Mouse (Mus musculus) left cerebral cortex, adult 9 months (tissue): ENCODE data around the gene Ska2.

Source experiments
- DNase-seq, 2 experiments: peaks; one replicate each; pipeline ENCODE4 v3.0.0; 2022; ENCODE audit warnings: low spot score in 2 of 2

Ska2 gene

GRCm38 (mm10) chr11:87108755-87109518 lies at the start of gene Ska2:
Ska2 (plus strand) TSS chr11:87109234.
- peak; percentile 99 for DNase-seq

GRCm38 (mm10) chr11:87060410-87060809 lies 48.6 kb upstream of the Ska2 start:
- DNase-seq, result no peak

GRCm38 (mm10) chr11:87062087-87062486 lies 46.9 kb upstream of the Ska2 start:
- no peak for DNase-seq

- peak; percentile 58 to 80 for DNase-seq
Observed at GRCm38 (mm10) chr11:87073343-87073865, 35.6 kb upstream of the Ska2 start.

- peak; percentile 71 to 87 for DNase-seq
Observed at GRCm38 (mm10) chr11:87073866-87074440, 35.1 kb upstream of the Ska2 start, which contains the start of gene Gdpd1. Gdpd1 (minus strand) TSS chr11:87074062.

- DNase-seq, result no peak
Observed at GRCm38 (mm10) chr11:87083712-87084111, 25.3 kb upstream of the Ska2 start.

- no peak for DNase-seq
Observed at GRCm38 (mm10) chr11:87085461-87085860, 23.6 kb upstream of the Ska2 start.

GRCm38 (mm10) chr11:87086290-87086984 lies 22.6 kb upstream of the Ska2 start, which contains the start of gene Smg8:
Smg8 (minus strand) TSS chr11:87086774.
- peak; percentile 49 to 83 for DNase-seq

GRCm38 (mm10) chr11:87087142-87087541 lies 21.9 kb upstream of the Ska2 start:
- no peak for DNase-seq

- no peak for DNase-seq
Observed at GRCm38 (mm10) chr11:87108409-87108754, 652 bp upstream of the Ska2 start, which contains the start of gene Prr11. Prr11 (minus strand) TSS chr11:87108708.

- DNase-seq, result no peak
Observed at GRCm38 (mm10) chr11:87109519-87110171, 611 bp downstream of the Ska2 start.

- DNase-seq, result no peak
Observed at GRCm38 (mm10) chr11:87110172-87110909, 1.3 kb downstream of the Ska2 start.

- DNase-seq, result no peak
Observed at GRCm38 (mm10) chr11:87121864-87122263, 12.8 kb downstream of the Ska2 start.

GRCm38 (mm10) chr11:87125562-87125961 lies 16.5 kb downstream of the Ska2 start:
- no peak for DNase-seq

- no peak for DNase-seq
Observed at GRCm38 (mm10) chr11:87126281-87126823, 17.3 kb downstream of the Ska2 start.

- peak; percentile 74 to 89 for DNase-seq
Observed at GRCm38 (mm10) chr11:87126824-87127816, 18.1 kb downstream of the Ska2 start, which contains the start of gene Trim37. Trim37 (plus strand) TSS chr11:87127077.

- no peak for DNase-seq
Observed at GRCm38 (mm10) chr11:87136233-87136632, 27.2 kb downstream of the Ska2 start.

- no peak for DNase-seq
Observed at GRCm38 (mm10) chr11:87158012-87158411, 49.0 kb downstream of the Ska2 start.

GRCm38 (mm10) chr11:87162687-87163086 lies 53.7 kb downstream of the Ska2 start:
- DNase-seq, result no peak
